Mouse (Mus musculus): ENCODE data around the gene Hsd17b7. TPM values are rescaled to one million over a fixed set of nuclear protein-coding genes. Genes with fewer than 3 reads are reported as not detected.
"Not testable (repeated sequence)": the region's sequence is repeated elsewhere in the genome, so short reads cannot be mapped to it uniquely, and the experiment has no call there.

Gene Hsd17b7
- polyA plus RNA-seq (2012; ENCODE audit: insufficient read depth, low replicate concordance) = 1.8 TPM in 1 of 2 replicates, not detected in the other

- Histone ChIP-seq H3K36me3 (replicated peaks; ENCODE audit: low read length) (peaks cover 36% of the 10 kb centered on the region), H3K4me1 (peaks cover 35% of the 10 kb centered on the region), H3K27me3 (replicated peaks) (no peaks in the 10 kb centered on the region), H3K4me3 (replicated peaks) (peak within 1 kb of the TSS; percentile 93), H3K9me3 (no peaks in the 10 kb centered on the region)
- no peak for TF ChIP-seq GATA1 (IDR thresholded peaks at IDR 0.05; ENCODE audit: borderline replicate concordance, low read length)
- no peak for TF ChIP-seq FLI1 (IDR thresholded peaks at IDR 0.05; ENCODE audit: low read length)
Measured at GRCm38 (mm10) chr1:169968792-169969515, at the start of gene Hsd17b7. TSS of gene Hsd17b7 (minus strand) at chr1:169969241.

DNA sequence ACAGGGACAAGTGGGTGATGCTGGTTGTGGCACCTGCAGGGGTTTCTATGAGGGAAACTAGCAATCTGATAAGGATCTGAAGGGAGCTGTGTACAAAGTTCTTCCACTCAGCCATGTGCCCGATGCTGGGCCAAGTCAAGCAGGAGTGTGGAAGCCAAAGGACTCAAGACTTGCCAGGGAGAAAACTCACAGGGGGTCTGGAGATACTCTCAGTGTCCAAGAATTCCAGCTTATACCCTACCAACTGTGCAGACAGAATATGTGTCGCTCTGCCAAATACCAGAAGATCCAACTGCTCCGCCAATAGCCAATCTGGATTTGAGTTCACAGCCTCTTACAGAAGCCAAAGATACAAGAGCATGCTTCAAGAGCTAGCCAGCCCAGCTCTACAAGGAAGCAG, 45.7 kb upstream of the Hsd17b7 start:
- Histone ChIP-seq H3K9me3 (peaks cover 58% of the 10 kb centered on the region), H3K27me3 (replicated peaks) (no peaks in the 10 kb centered on the region), H3K4me1 (no peaks in the 10 kb centered on the region), H3K4me3 (replicated peaks) (no peak overlapping the region), H3K36me3 (replicated peaks; ENCODE audit: low read length) (no peaks in the 10 kb centered on the region)
- no peak for TF ChIP-seq FLI1 (IDR thresholded peaks at IDR 0.05; ENCODE audit: low read length)
- TF ChIP-seq GATA1 (IDR thresholded peaks at IDR 0.05; ENCODE audit: borderline replicate concordance, low read length) = no peak

GRCm38 (mm10) chr1:170010716-170011505, 41.9 kb upstream of the Hsd17b7 start:
- Histone ChIP-seq H3K4me1 (no peaks in the 10 kb centered on the region), H3K36me3 (replicated peaks; ENCODE audit: low read length) (no peaks in the 10 kb centered on the region), H3K27me3 (replicated peaks) (no peaks in the 10 kb centered on the region), H3K9me3 (peaks cover 24% of the 10 kb centered on the region), H3K4me3 (replicated peaks) (no peak overlapping the region)
- TF ChIP-seq GATA1 (IDR thresholded peaks at IDR 0.05; ENCODE audit: borderline replicate concordance, low read length) (no peak), FLI1 (IDR thresholded peaks at IDR 0.05; ENCODE audit: low read length) (no peak)

DNA sequence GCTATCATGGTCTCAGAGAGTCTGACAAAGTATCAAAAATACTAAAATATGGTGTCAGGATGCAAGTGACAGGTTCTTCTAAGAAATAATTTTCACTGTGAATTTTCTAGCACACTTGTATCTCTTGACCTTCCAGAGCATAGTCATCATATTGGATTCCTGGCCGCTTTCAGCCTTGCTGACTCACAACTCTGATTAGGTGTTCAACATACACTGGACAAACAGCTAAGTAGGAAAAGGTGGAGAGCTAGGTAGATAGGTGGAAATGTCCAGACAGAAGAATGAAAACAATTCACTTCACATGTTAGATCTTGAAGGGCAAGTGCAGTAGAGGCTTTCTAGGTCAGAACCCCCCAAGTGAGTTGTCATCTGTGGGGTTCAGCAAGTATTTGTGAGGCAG, 40.3 kb upstream of the Hsd17b7 start:
- H3K36me3 ChIP-seq (replicated peaks; ENCODE audit: low read length) = no peaks in the 10 kb centered on the region
- H3K4me1 ChIP-seq = no peaks in the 10 kb centered on the region
- H3K9me3 ChIP-seq = peaks cover 18% of the 10 kb centered on the region; the same call in 1 of the 2 replicates
- TF ChIP-seq FLI1 (IDR thresholded peaks at IDR 0.05; ENCODE audit: low read length) (no peak), GATA1 (IDR thresholded peaks at IDR 0.05; ENCODE audit: borderline replicate concordance, low read length) (no peak)
- H3K4me3 ChIP-seq (replicated peaks) = no peak overlapping the region
- H3K27me3 ChIP-seq (replicated peaks) = no peaks in the 10 kb centered on the region

DNA sequence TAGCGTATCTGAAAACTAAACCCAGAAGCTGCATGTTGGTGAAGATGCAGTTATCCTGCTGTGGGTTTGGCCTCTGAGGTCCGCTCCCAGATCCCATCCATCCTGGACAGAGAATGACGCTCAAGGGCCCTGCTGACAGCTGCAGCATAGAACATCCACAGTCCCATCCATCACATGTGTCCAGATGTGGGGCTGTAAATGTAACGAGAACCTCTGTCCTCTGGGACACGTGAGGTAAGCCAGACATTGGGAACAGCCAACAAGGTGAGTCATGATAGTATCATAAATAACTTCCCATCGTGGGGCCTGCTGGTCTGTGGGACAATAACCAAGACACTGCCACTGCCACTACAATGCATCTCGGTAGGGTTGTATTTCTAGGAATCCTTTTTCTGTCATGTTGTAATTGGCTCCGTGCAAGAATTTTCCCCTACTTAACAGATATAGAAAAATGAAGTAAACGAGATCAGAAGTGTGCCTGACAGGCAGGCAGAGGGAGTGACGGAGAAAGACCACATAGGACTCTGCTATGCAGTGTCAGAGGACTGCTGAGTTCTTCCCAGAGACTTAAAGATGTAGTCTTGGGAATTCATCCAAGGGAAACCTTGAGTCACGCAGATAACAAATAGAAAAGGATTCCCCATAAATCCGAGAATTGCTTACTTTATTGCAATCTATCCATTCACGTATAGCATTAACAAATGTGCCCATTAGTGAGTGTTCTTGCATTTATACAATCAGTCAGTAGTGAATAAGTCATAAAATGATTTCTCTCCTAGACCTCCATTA, 39.6 kb upstream of the Hsd17b7 start:
- Histone ChIP-seq H3K27me3 (replicated peaks) (no peaks in the 10 kb centered on the region), H3K4me3 (replicated peaks) (no peak overlapping the region), H3K9me3 (peaks cover 16% of the 10 kb centered on the region; the same call in 1 of the 2 replicates), H3K36me3 (replicated peaks; ENCODE audit: low read length) (no peaks in the 10 kb centered on the region), H3K4me1 (no peaks in the 10 kb centered on the region)
- no peak for TF ChIP-seq GATA1 (IDR thresholded peaks at IDR 0.05; ENCODE audit: borderline replicate concordance, low read length)
- no peak for TF ChIP-seq FLI1 (IDR thresholded peaks at IDR 0.05; ENCODE audit: low read length)

- H3K36me3 ChIP-seq (replicated peaks; ENCODE audit: low read length) = no peaks in the 10 kb centered on the region
- H3K4me1 ChIP-seq = no peaks in the 10 kb centered on the region
- H3K27me3 ChIP-seq (replicated peaks) = no peaks in the 10 kb centered on the region
- TF ChIP-seq FLI1 (IDR thresholded peaks at IDR 0.05; ENCODE audit: low read length) (no peak), GATA1 (IDR thresholded peaks at IDR 0.05; ENCODE audit: borderline replicate concordance, low read length) (no peak)
- H3K4me3 ChIP-seq (replicated peaks) = peak overlapping the region; percentile 29
- H3K9me3 ChIP-seq = peaks cover 16% of the 10 kb centered on the region; the same call in 1 of the 2 replicates
Measured at GRCm38 (mm10) chr1:170006516-170006915, 37.5 kb upstream of the Hsd17b7 start.

GRCm38 (mm10) chr1:170005297-170005696, 36.3 kb upstream of the Hsd17b7 start:
- no peak for TF ChIP-seq FLI1 (IDR thresholded peaks at IDR 0.05; ENCODE audit: low read length)
- Histone ChIP-seq H3K4me1 (no peaks in the 10 kb centered on the region), H3K4me3 (replicated peaks) (no peak overlapping the region)

DNA sequence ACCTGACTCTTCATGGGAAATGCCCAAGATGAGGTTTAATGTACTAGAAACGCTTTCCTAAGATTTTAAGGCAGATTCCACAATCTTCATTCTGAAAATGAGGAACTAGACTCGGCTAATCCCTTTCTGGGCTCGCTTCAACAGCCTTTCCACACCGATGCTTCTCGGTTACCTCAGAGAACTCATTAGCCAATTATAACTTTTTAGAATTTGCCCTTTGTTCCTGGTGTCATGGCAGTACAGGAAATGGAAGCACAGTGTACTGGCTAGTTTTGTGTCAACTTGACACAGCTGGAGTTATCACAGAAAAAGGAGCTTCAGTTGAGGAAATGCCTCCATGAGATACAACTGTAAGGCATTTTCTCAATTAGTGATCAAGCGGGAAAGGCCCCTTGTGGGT, 24.9 kb upstream of the Hsd17b7 start:
- H3K36me3 ChIP-seq (replicated peaks; ENCODE audit: low read length); H3K4me3 ChIP-seq (replicated peaks); H3K4me1 ChIP-seq; H3K9me3 ChIP-seq; H3K27me3 ChIP-seq (replicated peaks): not testable (repeated sequence)

More at GRCm38 (mm10) chr1:170005297-170005696, 36.3 kb upstream of the Hsd17b7 start:
- Histone ChIP-seq H3K9me3 (0 out of 2 replicates have a peak, but pooled peaks cover 12% of the 10 kb centered on the region), H3K36me3 (replicated peaks; ENCODE audit: low read length) (no peaks in the 10 kb centered on the region), H3K27me3 (replicated peaks) (no peaks in the 10 kb centered on the region)

DNA sequence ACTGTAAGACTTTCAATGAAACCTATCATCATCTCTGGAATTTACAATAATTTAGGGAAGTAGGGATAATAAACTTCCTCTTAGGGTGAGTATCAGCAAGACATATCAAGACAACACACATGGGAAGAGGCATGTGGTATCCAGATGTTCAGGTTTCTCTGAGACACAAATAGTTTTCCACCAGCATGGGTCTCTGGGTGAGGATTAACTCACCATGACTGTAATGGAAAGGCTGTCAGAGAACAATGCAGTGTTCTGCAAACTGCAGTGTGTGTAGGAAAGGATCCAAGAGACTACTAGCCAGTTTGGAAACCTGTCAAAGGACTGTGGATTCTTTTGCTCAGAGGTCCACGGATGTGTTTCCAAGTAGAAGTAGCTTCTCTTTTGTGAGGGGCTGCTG, 17.1 kb upstream of the Hsd17b7 start:
- Histone ChIP-seq H3K27me3 (replicated peaks) (peaks cover 3% of the 10 kb centered on the region), H3K9me3 (peaks cover 6% of the 10 kb centered on the region), H3K4me3 (replicated peaks) (no peak overlapping the region), H3K36me3 (replicated peaks; ENCODE audit: low read length) (no peaks in the 10 kb centered on the region), H3K4me1 (no peaks in the 10 kb centered on the region)
- TF ChIP-seq GATA1 (IDR thresholded peaks at IDR 0.05; ENCODE audit: borderline replicate concordance, low read length) (no peak), FLI1 (IDR thresholded peaks at IDR 0.05; ENCODE audit: low read length) (no peak)

Measured in megakaryocyte, embryonic 14.5 days (primary cell).